Mouse (Mus musculus): ENCODE data around the gene Ypel2. TPM values are rescaled to one million over a fixed set of nuclear protein-coding genes. Genes with fewer than 3 reads are reported as not detected.
A peak's percentile ranks its signal among the peaks of the same experiment; 100 is the strongest.

Gene Ypel2
- total and polyA plus RNA-seq, 3 experiments: 0.23 to 0.52 TPM; not detected in 1

- H3K9me3 ChIP-seq (replicated peaks; ENCODE audit: insufficient read depth, low read length): no peaks in the 10 kb centered on the region
- peak overlapping the region; percentile 64 for H3K27ac ChIP-seq (ENCODE audit: control insufficient read depth, low read depth, low read length)
- H3K36me3 ChIP-seq (ENCODE audit: control insufficient read depth in 1 of 2, insufficient read depth in 2 of 2, low read length in 2 of 2): peaks cover 0 to 26% of the 10 kb centered on the region in 2 experiments; a peak in 2 of 4 replicates
- no peaks in the 10 kb centered on the region for H3K27me3 ChIP-seq (ENCODE audit: control insufficient read depth in 1 of 2, insufficient read depth in 2 of 2, low read length in 2 of 2)
- peaks cover 17 to 27% of the 10 kb centered on the region in 2 experiments for H3K4me1 ChIP-seq (ENCODE audit: control insufficient read depth in 1 of 2, insufficient read depth in 2 of 2, low read length in 2 of 2)
- H3K9ac ChIP-seq (ENCODE audit: control insufficient read depth, low read depth, low read length, poor library complexity, severe bottlenecking): peak overlapping the region; percentile 44
- H3K79me2 ChIP-seq (ENCODE audit: control insufficient read depth, insufficient read depth, low read length, poor library complexity): no peaks in the 10 kb centered on the region; the same call in 1 of the 2 replicates
- DNase-seq (ENCODE audit: low read depth, low spot score): peak; percentile 73
- H3K4me3 ChIP-seq (ENCODE audit: control insufficient read depth in 1 of 2, insufficient read depth in 1 of 2, low read depth in 2 of 2, low read length in 2 of 2): peak overlapping the region; percentile 5 to 29
- TF ChIP-seq NRF1 (IDR thresholded peaks at IDR 0.05; ENCODE audit: insufficient read depth, low read depth, low read length, poor library complexity, severe bottlenecking) (no peak), JUND (IDR thresholded peaks at IDR 0.05; ENCODE audit: low read depth, low read length) (no peak), TAL1 (IDR thresholded peaks at IDR 0.05; ENCODE audit: low read length) (no peak), GABPA (IDR thresholded peaks at IDR 0.05; ENCODE audit: low read depth, low read length) (no peak), NELFE (IDR thresholded peaks at IDR 0.05; ENCODE audit: low read depth, low read length) (no peak), HCFC1 (IDR thresholded peaks at IDR 0.05; ENCODE audit: low read depth, low read length) (peak; percentile 47; the same call in 1 of the 2 replicates), KAT2A (conservative IDR thresholded peaks at IDR 0.05; ENCODE audit: low read depth, low read length) (no peak), E2F4 (IDR thresholded peaks at IDR 0.05; ENCODE audit: borderline replicate concordance, low read depth, low read length) (no peak), MAFK (IDR thresholded peaks at IDR 0.05; ENCODE audit: borderline replicate concordance, low read depth, low read length) (no peak), RAD21 (IDR thresholded peaks at IDR 0.05; ENCODE audit: low read depth, low read length) (no peak), EP300 (IDR thresholded peaks at IDR 0.05; ENCODE audit: low read depth in 1 of 2, low read length in 2 of 2) (peak; percentile 80 to 88), GATA1 (IDR thresholded peaks at IDR 0.05; ENCODE audit: low read depth, low read length) (peak; percentile 90), MAZ (IDR thresholded peaks at IDR 0.05; ENCODE audit: low read depth, low read length) (0 out of 2 replicates have a peak, but pooled peaks have one; percentile 16), SIN3A (IDR thresholded peaks at IDR 0.05; ENCODE audit: low read length) (peak; percentile 32), USF2 (IDR thresholded peaks at IDR 0.05; ENCODE audit: borderline replicate concordance in 1 of 2, insufficient read depth in 1 of 2, low read depth in 1 of 2, low read length in 2 of 2) (no peak), ETS1 (IDR thresholded peaks at IDR 0.05; ENCODE audit: low read depth, low read length) (peak; percentile 68), MYB (IDR thresholded peaks at IDR 0.05; ENCODE audit: low read depth, low read length) (0 out of 2 replicates have a peak, but pooled peaks have one; percentile 26), POLR2A (IDR thresholded peaks at IDR 0.05; ENCODE audit: control insufficient read depth in 1 of 2, insufficient read depth in 1 of 2, low read depth in 1 of 2, low read length in 2 of 2, poor library complexity in 1 of 2) (no peak), ZKSCAN1 (IDR thresholded peaks at IDR 0.05; ENCODE audit: low read depth, low read length) (no peak), ZC3H11A (IDR thresholded peaks at IDR 0.05; ENCODE audit: low read depth, low read length) (no peak), CHD2 (IDR thresholded peaks at IDR 0.05; ENCODE audit: low read length) (no peak), MXI1 (IDR thresholded peaks at IDR 0.05; ENCODE audit: low read depth, low read length) (0 out of 2 replicates have a peak, but pooled peaks have one; percentile 33), MAX (IDR thresholded peaks at IDR 0.05; ENCODE audit: low read length) (0 out of 2 replicates have a peak, but pooled peaks have one; percentile 12), ZMIZ1 (IDR thresholded peaks at IDR 0.05; ENCODE audit: low read depth, low read length) (no peak), ELF1 (IDR thresholded peaks at IDR 0.05; ENCODE audit: low read depth, low read length) (no peak), TBP (IDR thresholded peaks at IDR 0.05; ENCODE audit: low read depth, low read length) (no peak), BHLHE40 (IDR thresholded peaks at IDR 0.05; ENCODE audit: borderline replicate concordance, low read depth, low read length) (peak; percentile 34), POLR2AphosphoS2 (IDR thresholded peaks at IDR 0.05; ENCODE audit: low read length) (no peak), TCF12 (IDR thresholded peaks at IDR 0.05; ENCODE audit: low read depth, low read length) (peak; percentile 85), RCOR1 (IDR thresholded peaks at IDR 0.05; ENCODE audit: low read depth, low read length) (peak; percentile 57), SMC3 (IDR thresholded peaks at IDR 0.05; ENCODE audit: low read depth, low read length) (no peak), MEF2A (IDR thresholded peaks at IDR 0.05; ENCODE audit: extremely low read depth, insufficient replicate concordance, low read depth, low read length, poor library complexity, severe bottlenecking) (no peak), MYC (IDR thresholded peaks at IDR 0.05; ENCODE audit: low read depth, low read length) (no peak), POLR2AphosphoS5 (IDR thresholded peaks at IDR 0.05; ENCODE audit: borderline replicate concordance, low read depth, low read length) (no peak), CTCF (IDR thresholded peaks at IDR 0.05 in 2 of 3, conservative IDR thresholded peaks at IDR 0.05 in 1 of 3; ENCODE audit: control insufficient read depth in 1 of 3, insufficient read depth in 1 of 3, low read depth in 2 of 3, low read length in 3 of 3, poor library complexity in 1 of 3, severe bottlenecking in 1 of 3) (no peak)
Measured at GRCm38 (mm10) chr11:86906767-86907662, 86.5 kb downstream of the Ypel2 start.
